Mouse (Mus musculus): Measurements from ENCODE around the gene Coro7.
"Not testable (repeated sequence)": the region's sequence is repeated elsewhere in the genome, so short reads cannot be mapped to it uniquely, and the experiment has no call there.

The Coro7 gene

DNA sequence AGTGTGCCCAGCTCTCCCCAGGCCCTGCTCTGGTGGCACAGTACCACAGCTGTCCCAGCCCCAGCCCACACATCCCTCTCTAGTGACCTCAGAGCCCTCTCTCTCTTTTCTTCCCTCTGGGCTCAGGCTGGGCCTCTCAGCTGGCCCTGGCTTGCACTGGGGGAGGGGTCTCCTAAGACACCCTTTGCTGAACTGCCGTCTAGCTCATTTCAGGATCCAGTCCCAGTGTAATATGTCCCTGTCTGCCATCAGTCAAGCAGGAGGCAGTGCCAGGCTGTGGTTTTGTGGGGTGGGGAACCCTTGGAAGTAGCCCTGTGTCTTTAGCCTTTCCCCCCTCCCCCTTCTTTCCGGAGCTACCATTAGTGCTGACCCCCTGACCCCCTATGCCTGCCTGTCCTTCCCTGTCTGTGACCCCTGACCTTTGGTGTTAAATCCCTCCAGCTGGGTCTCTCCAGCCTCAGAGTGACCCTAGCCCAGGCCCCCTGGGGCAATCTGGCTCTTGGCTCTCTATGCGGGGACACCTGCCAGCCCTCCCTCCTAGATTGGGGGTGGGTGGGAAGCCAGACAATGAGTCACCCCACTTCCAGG is 83.3 kb downstream of the Coro7 start:
- peak; percentile 68 for DNase-seq (ENCODE audit: extremely low spot score, low spot score)

- no peak for DNase-seq (ENCODE audit: extremely low spot score, low spot score)
Measured at GRCm38 (mm10) chr16:4595527-4595963, 84.0 kb downstream of the Coro7 start.

DNA sequence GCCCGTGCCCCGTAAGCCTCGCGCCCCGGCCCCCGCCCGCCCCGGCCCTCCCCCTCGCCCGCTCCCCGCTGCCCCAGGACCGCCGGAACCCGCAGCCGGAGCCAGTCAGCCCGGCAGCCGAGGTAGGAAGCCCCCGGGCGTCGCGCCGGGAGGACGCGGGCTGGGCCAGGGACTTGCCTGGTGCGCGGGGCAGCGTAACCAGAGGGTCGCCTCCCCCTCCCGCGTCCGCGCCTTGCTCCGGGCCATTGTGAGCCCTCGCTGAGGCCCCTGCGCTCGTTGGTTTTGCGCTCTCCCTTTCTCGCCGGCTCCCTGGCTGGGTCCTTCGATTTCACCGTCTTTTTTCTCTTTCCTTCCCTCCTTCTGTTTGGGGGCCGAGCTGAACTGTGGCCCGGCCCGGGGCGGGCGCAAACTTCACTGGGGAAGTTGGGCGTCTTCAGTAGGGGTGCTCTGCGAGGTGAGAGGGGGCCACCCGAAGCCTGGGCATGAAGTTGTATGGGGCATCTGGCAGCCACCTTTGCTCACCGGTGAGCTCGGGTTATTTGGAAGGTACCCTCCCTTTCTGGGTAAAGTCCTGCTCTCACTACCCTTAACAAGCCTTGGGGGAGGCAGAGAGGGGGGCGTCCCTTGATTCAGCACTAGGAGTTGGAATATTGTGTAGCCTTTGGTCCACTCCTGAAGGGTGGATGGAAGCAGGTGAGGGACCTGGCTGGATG is 84.6 kb downstream of the Coro7 start:
- DNase-seq (ENCODE audit: extremely low spot score, low spot score), result no peak

- peak; percentile 89 for DNase-seq (ENCODE audit: extremely low spot score, low spot score)
Measured at GRCm38 (mm10) chr16:4593971-4594813, 85.4 kb downstream of the Coro7 start, which contains the start of gene Glis2. Gene Glis2, plus strand, starts transcription at chr16:4594713.

DNA sequence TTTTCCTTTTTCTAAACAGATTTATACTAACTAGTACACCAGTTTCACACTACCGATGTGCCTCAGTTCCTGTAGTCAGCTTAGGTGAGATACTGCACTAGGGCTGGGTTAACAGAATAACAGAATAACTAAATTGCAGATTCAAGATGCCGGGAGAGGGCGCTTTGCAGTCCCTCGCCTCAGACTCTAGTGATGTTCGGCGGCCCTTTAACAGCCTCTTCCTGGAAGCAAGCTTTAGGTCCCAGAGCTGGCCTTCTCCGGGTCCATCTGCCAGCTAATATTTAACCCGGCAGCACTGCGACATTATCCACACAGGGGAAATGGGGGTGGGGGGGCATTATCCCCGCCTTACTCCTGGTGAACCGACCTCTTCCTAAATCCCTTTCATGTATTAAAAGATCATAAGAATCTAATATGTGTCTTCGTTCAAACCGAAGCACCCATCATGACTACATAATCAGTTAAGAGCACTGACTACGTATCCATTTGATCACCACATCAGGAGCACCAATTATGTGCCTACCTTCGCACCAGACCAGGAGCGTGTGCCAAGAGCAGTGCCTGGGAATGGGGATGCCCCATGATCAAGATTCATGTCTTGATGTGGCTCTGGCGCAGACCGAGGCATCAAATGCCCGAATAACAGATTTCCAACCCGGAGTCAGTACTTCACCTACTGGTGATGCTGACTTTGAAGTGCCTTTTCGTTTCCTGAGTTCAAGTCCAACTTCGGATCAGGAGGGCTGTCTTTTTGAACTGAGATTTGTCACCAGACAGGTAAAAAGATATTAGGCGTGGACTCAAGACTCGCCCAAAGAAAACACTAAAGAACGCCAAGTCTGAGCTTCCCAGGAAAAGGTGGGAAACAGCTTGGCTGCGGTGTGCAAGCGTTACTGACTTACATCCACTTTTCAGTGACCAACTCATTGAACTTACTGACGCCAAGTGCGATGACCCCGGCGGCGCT is 86.4 kb downstream of the Coro7 start:
- no peak for DNase-seq (ENCODE audit: extremely low spot score, low spot score)

- no peak for DNase-seq (ENCODE audit: extremely low spot score, low spot score)
Measured at GRCm38 (mm10) chr16:4590236-4590635, 89.3 kb downstream of the Coro7 start.

DNA sequence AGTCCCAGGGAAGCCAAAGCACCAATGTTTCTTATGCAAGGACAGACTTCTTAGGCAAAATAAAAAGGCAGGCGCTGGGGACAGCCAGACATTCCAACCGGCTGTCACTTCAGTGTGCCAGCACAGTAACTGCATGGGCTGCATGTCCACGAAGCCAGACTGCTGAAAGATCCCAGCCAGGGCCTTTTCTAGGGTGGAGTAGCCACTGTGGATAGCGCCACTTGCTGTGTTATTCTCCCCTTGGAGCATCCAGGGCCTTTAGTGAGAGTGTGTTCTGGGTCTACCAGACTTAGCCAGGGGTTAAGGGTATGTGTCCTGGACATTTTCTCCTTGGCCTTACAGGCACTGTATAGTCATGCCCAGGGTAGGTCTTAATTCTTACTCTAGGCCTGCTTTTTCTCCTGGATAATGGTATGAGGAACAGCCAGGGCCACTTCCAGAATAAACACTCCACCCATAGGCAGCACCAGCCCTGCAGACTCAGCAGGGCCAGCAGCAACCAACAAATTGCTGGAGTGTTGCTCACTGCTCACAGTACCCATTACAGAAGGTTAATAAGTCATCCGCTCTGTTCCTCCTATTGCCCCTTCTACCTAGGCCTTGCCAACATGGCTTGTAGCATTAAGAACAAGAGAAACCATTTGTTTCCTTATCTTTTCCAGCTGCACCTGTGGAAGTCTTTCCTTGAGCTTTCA is 91.9 kb downstream of the Coro7 start:
- DNase-seq (ENCODE audit: extremely low spot score, low spot score), result peak; percentile 25

GRCm38 (mm10) chr16:4586531-4587123 is 93.0 kb downstream of the Coro7 start:
- peak; percentile 96 for DNase-seq (ENCODE audit: extremely low spot score, low spot score)

- no peak for DNase-seq (ENCODE audit: extremely low spot score, low spot score)
Measured at GRCm38 (mm10) chr16:4585642-4586530, 93.7 kb downstream of the Coro7 start.

DNA sequence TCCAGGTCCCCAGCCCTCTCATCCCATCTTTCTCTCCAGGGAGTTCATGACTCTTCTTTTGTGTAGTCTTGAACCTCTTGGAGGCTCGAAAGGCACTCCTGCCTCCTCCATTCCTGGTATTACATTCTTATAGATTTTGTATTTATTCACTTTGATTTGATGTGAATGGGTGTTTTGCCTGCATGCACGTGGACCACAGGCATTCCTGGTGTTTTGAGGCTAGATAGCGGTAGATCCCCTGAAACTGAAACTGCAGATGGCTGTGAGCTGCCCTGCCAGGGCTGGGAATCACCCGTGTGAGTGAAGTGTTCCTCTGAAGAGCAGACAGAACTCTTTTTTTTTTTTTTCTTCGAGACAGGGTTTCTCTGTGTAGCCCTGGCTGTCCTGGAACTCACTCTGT is 95.1 kb downstream of the Coro7 start:
- no peak for DNase-seq (ENCODE audit: extremely low spot score, low spot score)

- DNase-seq (ENCODE audit: extremely low spot score, low spot score), result no peak
Measured at GRCm38 (mm10) chr16:4583807-4584206, 95.8 kb downstream of the Coro7 start.

DNA sequence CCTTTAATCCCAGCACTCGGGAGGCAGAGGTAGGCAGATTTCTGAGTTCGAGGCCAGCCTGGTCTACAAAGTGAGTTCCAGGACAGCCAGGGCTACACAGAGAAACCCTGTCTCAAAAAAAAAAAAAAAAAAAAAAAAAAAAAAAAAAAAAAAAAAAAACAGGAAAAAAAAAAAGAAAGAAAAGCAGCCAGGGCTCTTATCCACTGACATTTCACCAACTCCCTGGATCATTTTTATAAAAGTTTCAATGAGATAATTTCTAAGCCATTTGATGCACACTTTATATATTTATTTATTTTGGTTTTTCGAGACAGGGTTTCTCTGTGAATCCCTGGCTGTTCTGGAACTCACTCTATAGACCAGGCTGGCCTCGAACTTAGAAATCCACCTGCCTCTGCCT is 98.4 kb downstream of the Coro7 start:
- not testable (repeated sequence) for DNase-seq (ENCODE audit: extremely low spot score, low spot score)

DNA sequence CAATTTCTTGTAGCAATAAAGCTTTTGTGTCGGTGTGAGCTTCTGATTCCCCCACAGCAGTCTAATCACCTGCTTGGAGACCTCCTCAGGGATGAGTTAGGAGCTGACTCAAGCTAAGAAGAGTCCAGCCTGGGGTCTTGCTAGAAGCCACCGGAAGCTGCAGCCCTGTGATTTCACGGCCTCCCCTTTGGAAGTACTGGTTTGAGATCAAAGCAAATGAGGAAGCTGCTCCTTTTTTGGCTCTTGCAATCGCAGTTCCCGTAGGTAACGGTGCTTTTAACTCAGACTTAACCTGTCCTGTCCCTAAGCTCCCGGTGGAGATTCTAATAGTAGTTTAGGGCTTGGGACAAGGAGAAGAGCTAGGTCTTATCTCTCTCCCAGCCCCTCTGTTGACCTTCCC is 100.9 kb downstream of the Coro7 start:
- no peak for DNase-seq (ENCODE audit: extremely low spot score, low spot score)

GRCm38 (mm10) chr16:4576873-4577272 is 102.7 kb downstream of the Coro7 start:
- no peak for DNase-seq (ENCODE audit: extremely low spot score, low spot score)

Data from neural tube, embryonic 10.5 days (tissue).